24 mouse cellular contexts compared by ENCODE assay signal in the genomic region with DNA sequence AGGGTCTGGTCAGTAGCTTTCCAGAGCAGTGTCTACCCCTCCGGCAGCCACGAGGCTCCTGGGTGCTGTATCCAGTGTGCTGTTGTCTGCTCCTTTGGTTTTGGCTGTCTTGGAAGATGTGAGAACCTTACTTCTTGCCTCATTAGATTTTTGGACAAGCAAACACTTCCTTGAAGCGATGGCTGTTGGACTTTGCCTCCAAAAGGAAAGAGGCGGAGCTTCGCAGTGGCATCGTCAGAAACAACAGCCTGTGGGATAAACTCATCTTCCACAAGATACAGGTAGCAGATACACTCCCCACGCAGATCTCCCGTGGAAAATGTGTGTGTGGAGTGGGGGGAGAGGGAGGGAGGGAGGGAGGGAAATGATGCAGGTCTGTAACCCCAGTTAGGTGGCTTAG. TPM values are rescaled to one million over a fixed set of nuclear protein-coding genes. Genes with fewer than 3 reads are reported as not detected.
A peak's percentile ranks its signal among the peaks of the same experiment; 100 is the strongest.
DNase-seq lines count a peak whose midpoint lies in the region; ATAC-seq lines count a peak whose summit lies in the region.
"Had no signal": no experiment of that assay in that cellular context is flagged by ENCODE, and none has a peak within 500 bp of the region (broad histone marks: within the 10 kb centered on the region; RNA-seq: fewer than 3 reads in every experiment).

No protein-coding gene starts in this region.

- H3K4me1 ChIP-seq in kidney, embryonic 16.5 days (ENCODE audit: insufficient read depth, low read length) = peaks cover 4% of the 10 kb centered on the region; the same call in 1 of the 2 replicates
- 0 out of 2 replicates have a peak, but pooled peaks cover 4% of the 10 kb centered on the region for H3K4me1 ChIP-seq in liver, embryonic 12.5 days
- H3K4me1 ChIP-seq in midbrain, embryonic 13.5 days (replicated peaks) = peaks cover 4% of the 10 kb centered on the region; the same call in 1 of the 2 replicates
- H3K4me1 ChIP-seq: embryonic facial prominence, embryonic 15.5 days; heart, embryonic 10.5 days; heart, embryonic 13.5 days had no signal

- peak; percentile 52 for DNase-seq in kidney, adult 18-20 months
- no peak for DNase-seq in kidney, postnatal 4 days
- DNase-seq in kidney, adult 9 months = peak; percentile 59
- DNase-seq in liver = no peak
- DNase-seq in neural tube, embryonic 10.5 days (ENCODE audit: extremely low spot score, low spot score) = no peak
- DNase-seq: adrenal gland, postnatal 10 days; adrenal gland, postnatal 36 days; cerebellum, adult 11 months; cerebellum, adult 2 months; cerebellum, adult 9-11 months; forebrain, postnatal 0 days; gastrocnemius, postnatal 25 days; heart, adult 2 months; heart, postnatal 14 days had no signal

- no peak overlapping the region for H3K4me2 ChIP-seq in kidney, embryonic 16.5 days (replicated peaks; ENCODE audit: low read depth, low read length)
- H3K4me2 ChIP-seq in liver, embryonic 12.5 days = no peak overlapping the region
- H3K4me2 ChIP-seq in midbrain, embryonic 13.5 days (replicated peaks) = no peak overlapping the region
- H3K4me2 ChIP-seq: embryonic facial prominence, embryonic 12.5 days; embryonic facial prominence, embryonic 15.5 days; heart, embryonic 13.5 days; hindbrain, embryonic 14.5 days had no signal

- no peak overlapping the region for H3K27ac ChIP-seq in kidney, embryonic 16.5 days (ENCODE audit: low read length)
- no peak overlapping the region for H3K27ac ChIP-seq in liver, embryonic 12.5 days
- H3K27ac ChIP-seq in midbrain, embryonic 13.5 days = no peak overlapping the region
- H3K27ac ChIP-seq: embryonic facial prominence, embryonic 12.5 days; embryonic facial prominence, embryonic 15.5 days; heart, adult 2 months; heart, embryonic 10.5 days; heart, embryonic 13.5 days; hindbrain, embryonic 14.5 days had no signal

- no peak overlapping the region for H3K4me3 ChIP-seq in kidney, embryonic 16.5 days (ENCODE audit: low read length)
- H3K4me3 ChIP-seq in liver, embryonic 12.5 days = no peak overlapping the region
- H3K4me3 ChIP-seq in midbrain, embryonic 13.5 days (replicated peaks) = no peak overlapping the region
- H3K4me3 ChIP-seq: embryonic facial prominence, embryonic 12.5 days; embryonic facial prominence, embryonic 15.5 days; heart, adult 2 months; heart, embryonic 10.5 days; heart, embryonic 13.5 days had no signal

- 85% methylated on average over 8 of the region's 8 CpGs for WGBS in kidney, embryonic 16.5 days
- 77% methylated on average over 8 of the region's 8 CpGs for WGBS in liver, embryonic 12.5 days (ENCODE audit: insufficient replicate concordance)
- WGBS in midbrain, embryonic 13.5 days = 88% methylated on average over 8 of the region's 8 CpGs

- H3K9ac ChIP-seq in kidney, embryonic 16.5 days (replicated peaks; ENCODE audit: low read length) = no peak overlapping the region
- H3K9ac ChIP-seq in liver, embryonic 12.5 days = 0 out of 2 replicates have a peak overlapping the region, but pooled peaks have one; percentile 17
- no peak overlapping the region for H3K9ac ChIP-seq in midbrain, embryonic 13.5 days (replicated peaks)
- H3K9ac ChIP-seq: embryonic facial prominence, embryonic 12.5 days; embryonic facial prominence, embryonic 15.5 days; forebrain, postnatal 0 days; heart, embryonic 13.5 days; hindbrain, embryonic 14.5 days had no signal

- no peaks in the 10 kb centered on the region for H3K27me3 ChIP-seq in kidney, embryonic 16.5 days (ENCODE audit: insufficient read depth, low read length)
- no peaks in the 10 kb centered on the region for H3K27me3 ChIP-seq in liver, embryonic 12.5 days (replicated peaks)
- H3K27me3 ChIP-seq in midbrain, embryonic 13.5 days = no peaks in the 10 kb centered on the region
- H3K27me3 ChIP-seq: embryonic facial prominence, embryonic 12.5 days; embryonic facial prominence, embryonic 15.5 days; heart, embryonic 13.5 days; Patski had no signal

- H3K9me3 ChIP-seq in kidney, embryonic 16.5 days (ENCODE audit: low read length) = no peaks in the 10 kb centered on the region
- H3K9me3 ChIP-seq in liver, embryonic 12.5 days (replicated peaks) = no peaks in the 10 kb centered on the region
- no peaks in the 10 kb centered on the region for H3K9me3 ChIP-seq in midbrain, embryonic 13.5 days
- H3K9me3 ChIP-seq: embryonic facial prominence, embryonic 12.5 days; embryonic facial prominence, embryonic 15.5 days; G1E; heart, embryonic 10.5 days; heart, embryonic 13.5 days had no signal

- ATAC-seq in kidney, embryonic 16.5 days (ENCODE audit: low FRiP score, low TSS enrichment) = no peak
- ATAC-seq in liver, embryonic 12.5 days = no peak
- no peak for ATAC-seq in midbrain, embryonic 13.5 days
- ATAC-seq: forebrain, postnatal 0 days; Patski had no signal

- no peaks in the 10 kb centered on the region for H3K36me3 ChIP-seq in kidney, embryonic 16.5 days (ENCODE audit: insufficient read depth, low read length)
- H3K36me3 ChIP-seq in liver, embryonic 12.5 days = peaks cover 85% of the 10 kb centered on the region
- H3K36me3 ChIP-seq in midbrain, embryonic 13.5 days = no peaks in the 10 kb centered on the region; the same call in none of the 2 replicates
- H3K36me3 ChIP-seq: embryonic facial prominence, embryonic 12.5 days had no signal

RNA-seq across cellular contexts. Expression of a gene that starts 25.7 kb away (rescaled TPM):
- 17.2 and 18.2 TPM in 2 replicates for polyA plus RNA-seq in kidney, embryonic 16.5 days (2015; fragmentation: Nextera tagmentation; extraction: Ambion mirVana)
- polyA plus RNA-seq in liver, embryonic 12.5 days (2016; fragmentation: Nextera tagmentation; extraction: Ambion mirVana) = 20.7 and 22.2 TPM in 2 replicates
- 13.6 and 13.8 TPM in 2 replicates for polyA plus RNA-seq in midbrain, embryonic 13.5 days (2015; fragmentation: Nextera tagmentation; extraction: Ambion mirVana)

RNA-seq across cellular contexts. Expression of a gene that starts 55.3 kb away (rescaled TPM):
- polyA plus RNA-seq in kidney, embryonic 16.5 days (2015; fragmentation: Nextera tagmentation; extraction: Ambion mirVana) = 20.6 and 21.3 TPM in 2 replicates
- 42.5 and 44.1 TPM in 2 replicates for polyA plus RNA-seq in liver, embryonic 12.5 days (2016; fragmentation: Nextera tagmentation; extraction: Ambion mirVana)
- polyA plus RNA-seq in midbrain, embryonic 13.5 days (2015; fragmentation: Nextera tagmentation; extraction: Ambion mirVana) = 10.9 and 11.2 TPM in 2 replicates

Comparison
In these comparisons a context has a peak if more than half of its experiments do, and no peak if none do; other contexts are left out.
1. DNase-seq: peak in kidney, adult 18-20 months (single experiment) and kidney, adult 9 months (single experiment); none in kidney, postnatal 4 days (0 of 2), liver (single experiment) and neural tube, embryonic 10.5 days (single experiment).